Mouse (Mus musculus) lung, adult 18-20 months (tissue): Measurements from ENCODE around the gene Col8a2.

Source experiments
- DNase-seq, 2 experiments: peaks; one replicate each; pipeline ENCODE4 v3.0.0; 2022; ENCODE audit warnings: mixed read lengths in 2 of 2

Gene Col8a2

GRCm38 (mm10) chr4:126260520-126261201 lies 25.9 kb upstream of the Col8a2 start:
- DNase-seq = peak; percentile 91 to 95

- peak; percentile 15 to 40 for DNase-seq
These were observed 25.3 kb upstream of the Col8a2 start for GRCm38 (mm10) chr4:126261266-126261665.

GRCm38 (mm10) chr4:126261675-126262074 lies 24.9 kb upstream of the Col8a2 start:
- DNase-seq = no peak

- peak; percentile 99 to 100 for DNase-seq
These were observed 24.3 kb upstream of the Col8a2 start, which contains the start of gene Trappc3 for GRCm38 (mm10) chr4:126262119-126262807. Trappc3 (plus strand) TSS chr4:126262325.

- DNase-seq = no peak
These were observed 17.3 kb upstream of the Col8a2 start for GRCm38 (mm10) chr4:126269292-126269691.

GRCm38 (mm10) chr4:126273753-126274152 lies 12.8 kb upstream of the Col8a2 start:
- no peak for DNase-seq

- DNase-seq = no peak
These were observed 11.5 kb upstream of the Col8a2 start for GRCm38 (mm10) chr4:126275081-126275480.

GRCm38 (mm10) chr4:126275681-126276131 lies 10.9 kb upstream of the Col8a2 start:
- DNase-seq = no peak

- DNase-seq = no peak
These were observed 8.6 kb upstream of the Col8a2 start for GRCm38 (mm10) chr4:126277906-126278564.

GRCm38 (mm10) chr4:126278565-126278915 lies 8.1 kb upstream of the Col8a2 start:
- no peak for DNase-seq

GRCm38 (mm10) chr4:126278961-126279360 lies 7.6 kb upstream of the Col8a2 start:
- no peak for DNase-seq

- DNase-seq = no peak
These were observed 4.9 kb upstream of the Col8a2 start for GRCm38 (mm10) chr4:126281706-126282105.

- DNase-seq = no peak
These were observed 3.0 kb upstream of the Col8a2 start for GRCm38 (mm10) chr4:126283582-126283981.

GRCm38 (mm10) chr4:126287302-126287995 lies 856 bp downstream of the Col8a2 start:
- no peak for DNase-seq

- no peak for DNase-seq
These were observed 1.6 kb downstream of the Col8a2 start for GRCm38 (mm10) chr4:126288085-126288666.

GRCm38 (mm10) chr4:126290314-126290713 lies 3.7 kb downstream of the Col8a2 start:
- no peak for DNase-seq

- DNase-seq = no peak
These were observed 4.6 kb downstream of the Col8a2 start for GRCm38 (mm10) chr4:126291196-126291595.

- DNase-seq = no peak
These were observed 8.6 kb downstream of the Col8a2 start for GRCm38 (mm10) chr4:126295152-126295551.

- DNase-seq = no peak
These were observed 9.3 kb downstream of the Col8a2 start for GRCm38 (mm10) chr4:126295937-126296336.

- peak; percentile 71 to 77 for DNase-seq
These were observed 10.1 kb downstream of the Col8a2 start for GRCm38 (mm10) chr4:126296617-126297101.

GRCm38 (mm10) chr4:126300916-126301583 lies 14.5 kb downstream of the Col8a2 start:
- DNase-seq = no peak
